Mouse (Mus musculus) erythroblast, embryonic 14.5 days (primary cell): Measurements from ENCODE around the gene Ckap2.

ENCODE experiments used
- GATA1 ChIP-seq: IDR thresholded peaks from 2 replicates; pipeline ENCODE4 v1.6.1; 2012; ENCODE audit warnings: low read length, inconsistent platforms, mixed read lengths
- TAL1 ChIP-seq: IDR thresholded peaks from 3 replicates; pipeline ENCODE4 v1.6.1; 2012; ENCODE audit warnings: low read length, inconsistent platforms, mixed read lengths

DNA sequence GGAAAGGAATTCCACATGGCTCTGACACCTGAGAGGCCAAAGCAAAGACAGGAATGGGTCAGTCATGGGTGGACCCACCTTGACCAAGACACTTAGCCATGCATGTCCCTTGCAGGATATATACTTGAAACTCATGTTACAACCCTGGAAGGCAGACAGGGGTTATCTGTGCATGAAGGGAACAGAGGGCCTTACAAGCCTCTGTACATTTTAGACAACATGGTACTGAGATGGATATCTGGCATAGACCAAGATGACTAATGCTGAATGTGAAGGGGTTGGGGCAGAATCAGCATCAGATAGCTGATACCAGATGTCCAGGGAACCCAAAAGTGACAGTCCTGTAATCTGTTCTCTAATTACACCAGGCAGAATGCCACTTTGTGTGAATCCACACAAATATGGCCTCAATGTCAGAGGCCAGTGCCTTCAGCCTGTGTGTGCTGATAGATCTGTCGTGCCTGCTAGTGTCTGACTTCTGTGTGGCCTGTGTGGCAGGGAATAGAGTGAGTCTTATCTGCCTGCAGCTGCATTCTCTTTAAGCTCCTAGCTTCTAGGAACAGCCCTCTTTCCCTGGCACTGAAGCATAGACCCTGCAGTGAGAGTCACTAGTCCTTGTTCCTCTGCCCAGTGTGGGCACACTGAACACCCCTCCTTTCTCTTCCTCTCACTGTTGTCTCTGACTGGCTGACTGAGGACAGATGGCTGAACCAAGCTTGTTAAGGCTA is 41.7 kb downstream of the Ckap2 start:
- no peak for TF ChIP-seq GATA1
- no peak for TF ChIP-seq TAL1
